In the genomic region with DNA sequence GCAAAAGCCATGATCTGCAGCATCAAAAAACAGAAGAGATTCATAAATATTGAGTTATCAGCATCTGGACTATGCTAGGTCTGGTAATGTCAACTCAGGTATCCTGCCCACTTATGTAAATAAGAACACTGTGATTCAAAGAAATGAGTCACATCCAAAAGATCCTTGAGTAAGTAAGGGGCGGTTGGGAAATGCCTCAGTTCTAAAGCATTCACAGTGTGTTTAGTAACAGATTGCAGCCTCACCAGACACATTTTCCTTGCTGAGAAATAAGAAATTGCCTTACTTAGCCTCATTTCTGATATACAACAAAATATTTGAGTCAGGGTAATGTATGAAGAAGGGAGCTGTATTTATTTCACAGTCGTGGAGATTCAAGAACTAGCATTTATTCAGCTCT, we compare ENCODE assay signal across 20 mouse cellular contexts.
DNase-seq lines count a peak whose midpoint lies in the region; ATAC-seq lines count a peak whose summit lies in the region.
"Had no signal": no experiment of that assay in that cellular context is flagged by ENCODE, and none has a peak within 500 bp of the region (broad histone marks: within the 10 kb centered on the region; RNA-seq: fewer than 3 reads in every experiment).

No protein-coding gene starts in this region.

- peak; percentile 25 for DNase-seq in layer of hippocampus, adult 9-11 months
- DNase-seq in layer of hippocampus, postnatal 36 days: no peak
- DNase-seq in right cerebral cortex, adult 18-20 months: peak; percentile 5
- no peak for DNase-seq in right cerebral cortex, postnatal 10 days (ENCODE audit: low spot score in 2 of 2)
- DNase-seq in brain, adult 2 months (ENCODE audit: low read depth, low spot score): peak; percentile 59
- no peak for DNase-seq in kidney, adult 11 months
- DNase-seq: adrenal gland, adult 8-10 months; adrenal gland, postnatal 14 days; adrenal gland, postnatal 36 days; cerebellum, adult 11-12 months; cerebellum, adult 2 months; cerebellum, adult 9-10 months; cerebellum, postnatal 10 days; cerebellum, postnatal 25 days; forebrain, postnatal 0 days had no signal

- ATAC-seq in cerebellum, adult (ENCODE audit: insufficient number of reproducible peaks, low FRiP score, low TSS enrichment): no peak
- ATAC-seq: activated CD4-positive, CD25-positive, alpha-beta regulatory T cell, adult 4 months; forebrain, embryonic 13.5 days; forebrain, embryonic 15.5 days; forebrain, postnatal 0 days; Patski had no signal

Comparison
In these comparisons a context has a peak if more than half of its experiments do, and no peak if none do; other contexts are left out.
1. DNase-seq: peak in layer of hippocampus, adult 9-11 months (single experiment), right cerebral cortex, adult 18-20 months (single experiment) and brain, adult 2 months (single experiment); none in layer of hippocampus, postnatal 36 days (0 of 2), right cerebral cortex, postnatal 10 days (0 of 2) and kidney, adult 11 months (single experiment).